Mouse (Mus musculus) inflammation-experienced regulatory T-cells, adult 6 months (primary cell): ENCODE results near the gene Tfap2b. TPM values are rescaled to one million over a fixed set of nuclear protein-coding genes. Genes with fewer than 3 reads are reported as not detected.

ENCODE experiments used
- ATAC-seq: one replicate; pipeline ENCODE4 v1.8.0; 2017
- polyA plus RNA-seq, 3 experiments: library from polyadenylated mRNA; unstranded; fragments of 100-300 nt; shearing (Covaris generic); gene quantifications; one replicate each; pipeline ENCODE4 v1.2.1; 2017

Tfap2b gene
- polyA plus RNA-seq, 3 experiments from 2014 or later, result not detected

DNA sequence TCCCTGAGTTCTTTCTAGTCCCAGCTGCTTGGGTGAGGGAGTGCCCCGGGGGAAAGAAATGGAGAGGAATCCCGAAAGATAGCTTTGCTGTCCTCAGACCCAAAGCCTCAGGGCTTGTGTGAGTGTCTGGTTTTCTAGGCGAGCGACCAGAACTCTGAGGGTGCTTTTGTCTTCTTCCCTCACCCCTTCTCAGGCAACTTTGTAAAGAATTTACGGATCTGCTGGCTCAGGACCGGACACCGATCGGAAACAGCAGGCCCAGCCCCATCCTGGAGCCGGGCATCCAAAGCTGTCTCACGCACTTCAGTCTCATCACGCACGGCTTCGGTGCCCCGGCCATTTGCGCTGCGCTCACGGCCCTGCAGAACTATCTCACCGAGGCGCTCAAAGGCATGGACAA lies 25.1 kb downstream of the Tfap2b start:
- ATAC-seq, result no peak

DNA sequence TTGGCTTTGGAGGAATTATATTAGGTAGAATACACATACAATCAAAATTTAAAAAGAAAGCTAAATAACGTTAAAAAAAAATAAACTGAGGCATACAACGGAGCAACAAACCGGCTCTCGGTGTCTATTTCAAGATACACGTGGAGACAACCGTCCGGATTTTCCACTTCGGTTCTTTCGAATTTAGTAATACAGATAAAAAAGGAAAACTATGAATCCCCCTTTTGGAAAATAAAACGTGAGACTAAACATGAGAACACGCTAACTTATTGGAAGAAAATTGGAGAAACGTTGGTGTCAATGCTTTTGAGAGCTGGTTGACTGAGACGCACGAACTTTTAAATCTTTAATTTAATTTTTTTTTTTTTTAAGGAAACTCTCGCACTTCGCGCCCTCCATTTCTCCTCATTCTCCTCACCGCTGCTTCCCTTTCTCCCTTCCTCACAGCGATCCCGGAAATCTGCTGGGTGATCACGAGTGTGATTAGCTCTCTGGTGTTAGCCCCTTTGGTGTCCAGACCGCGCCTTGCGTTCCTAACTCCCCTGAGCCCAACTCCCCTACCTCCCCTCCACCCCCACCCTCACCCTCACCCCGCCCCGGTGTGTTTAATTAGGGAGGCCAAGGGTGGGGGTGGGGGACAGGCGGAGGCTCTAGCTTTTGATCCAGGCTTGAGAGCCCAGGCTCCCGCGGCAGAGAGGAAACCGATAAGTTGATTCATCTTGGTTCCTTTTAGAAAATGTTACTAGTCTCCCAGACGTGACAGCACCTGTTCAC lies 25.9 kb downstream of the Tfap2b start:
- no peak for ATAC-seq

DNA sequence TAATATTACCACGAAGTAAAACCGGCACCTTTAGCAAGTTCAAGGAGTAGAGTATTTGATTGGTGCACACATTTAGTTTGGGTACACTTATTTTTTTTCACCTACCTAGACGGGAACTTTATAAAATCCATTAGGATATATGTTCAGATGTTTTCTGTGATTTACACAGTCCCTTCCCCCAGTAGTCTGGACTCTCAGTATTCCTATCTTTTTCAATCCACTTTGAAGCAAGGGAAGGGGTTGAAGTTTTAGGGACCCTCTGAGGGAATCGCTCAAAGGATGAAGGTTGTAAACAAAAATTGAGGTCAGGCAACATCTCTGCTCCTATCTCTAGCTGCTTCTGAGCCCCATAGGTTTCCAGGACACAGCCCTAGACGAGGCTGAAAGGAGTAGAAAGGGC lies 27.3 kb downstream of the Tfap2b start:
- ATAC-seq, result no peak

DNA sequence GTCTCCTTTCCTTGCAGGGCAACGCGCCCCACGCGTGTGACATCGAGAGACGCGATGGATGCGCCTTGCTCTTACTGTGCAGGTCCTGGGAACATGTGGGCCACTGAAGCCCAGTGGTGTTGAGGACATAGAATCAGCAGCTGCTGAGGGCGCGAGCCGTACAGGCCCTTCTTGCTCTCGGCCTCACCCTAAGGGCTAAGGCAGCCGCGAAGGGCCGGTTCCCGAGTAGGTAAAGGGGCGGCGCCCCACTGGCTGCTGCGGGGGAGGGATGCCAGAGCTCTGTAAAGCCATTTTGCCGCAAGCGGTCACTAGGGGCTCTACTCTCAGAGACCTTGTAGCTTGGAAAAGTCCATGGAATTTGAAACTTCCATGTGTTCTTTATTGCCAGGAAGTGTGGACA lies 27.9 kb downstream of the Tfap2b start:
- no peak for ATAC-seq

DNA sequence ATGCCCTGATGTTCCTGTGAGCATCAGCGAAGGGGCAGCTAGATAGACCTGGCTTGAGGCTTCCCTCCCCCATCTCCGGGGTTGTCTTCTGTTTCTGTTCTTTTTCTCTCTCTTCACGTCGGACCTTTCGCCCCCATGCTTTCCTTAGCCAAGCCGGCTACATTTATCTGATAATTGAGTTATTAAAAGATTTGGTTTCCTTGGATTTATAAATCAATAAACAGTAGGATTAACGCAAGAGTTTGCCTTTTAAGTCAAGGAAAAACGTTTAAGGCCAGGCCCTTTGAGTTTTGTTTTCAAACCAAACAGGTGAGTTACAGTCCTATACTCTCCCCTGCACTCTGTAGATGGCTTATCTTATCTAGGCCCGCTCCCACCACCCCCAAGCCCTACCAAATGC lies 28.3 kb downstream of the Tfap2b start:
- no peak for ATAC-seq

DNA sequence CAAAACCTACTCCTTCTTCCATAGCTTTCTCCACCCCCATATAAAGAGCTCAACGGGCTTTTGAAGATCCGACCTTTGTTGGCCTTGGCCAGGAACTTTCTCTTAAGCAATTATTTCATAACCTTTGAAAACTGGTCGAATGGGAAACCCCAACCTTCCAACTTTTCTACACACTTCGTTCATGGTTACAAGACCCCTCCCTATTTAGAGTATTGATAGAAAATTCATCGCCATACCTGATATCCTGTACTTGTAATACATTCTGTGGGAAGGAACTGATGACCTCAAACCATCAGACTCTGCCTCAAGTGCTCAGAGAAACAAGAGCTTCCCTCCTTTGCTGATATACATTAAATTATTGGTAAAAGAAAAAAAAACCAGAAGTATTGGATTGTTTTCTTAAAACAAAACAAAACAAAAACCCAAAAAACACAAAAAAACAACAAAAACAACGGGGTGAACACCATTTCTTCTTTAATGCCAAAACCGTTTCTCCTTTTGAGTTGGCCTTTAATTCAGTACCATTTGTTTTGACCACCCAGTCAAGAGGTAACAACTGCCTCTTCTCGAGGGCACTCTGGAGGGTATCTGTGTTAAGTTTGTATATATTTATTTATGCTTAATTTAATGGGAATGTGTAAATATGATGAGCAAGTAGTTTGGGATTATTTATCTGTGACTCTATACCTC lies 29.2 kb downstream of the Tfap2b start:
- ATAC-seq, result no peak

DNA sequence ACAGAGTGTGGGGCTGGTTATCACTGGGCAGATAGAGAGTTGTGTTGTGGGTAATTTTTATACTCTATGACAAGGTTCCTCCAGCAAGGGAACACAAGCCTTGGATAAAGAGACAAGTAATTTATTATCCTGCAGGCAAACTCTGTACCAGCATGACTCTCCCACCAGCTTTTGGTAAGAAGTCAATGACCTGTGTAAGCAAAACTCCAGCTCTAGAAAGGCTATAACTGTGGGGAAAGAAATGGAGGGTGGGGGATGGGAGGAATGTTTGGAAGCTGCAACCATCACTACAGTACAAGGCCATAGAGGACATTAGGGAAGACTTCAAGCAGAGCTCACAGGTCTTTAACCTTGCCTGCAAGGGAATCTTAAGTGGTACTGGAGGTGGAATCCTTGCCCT lies 31.3 kb downstream of the Tfap2b start:
- no peak for ATAC-seq

DNA sequence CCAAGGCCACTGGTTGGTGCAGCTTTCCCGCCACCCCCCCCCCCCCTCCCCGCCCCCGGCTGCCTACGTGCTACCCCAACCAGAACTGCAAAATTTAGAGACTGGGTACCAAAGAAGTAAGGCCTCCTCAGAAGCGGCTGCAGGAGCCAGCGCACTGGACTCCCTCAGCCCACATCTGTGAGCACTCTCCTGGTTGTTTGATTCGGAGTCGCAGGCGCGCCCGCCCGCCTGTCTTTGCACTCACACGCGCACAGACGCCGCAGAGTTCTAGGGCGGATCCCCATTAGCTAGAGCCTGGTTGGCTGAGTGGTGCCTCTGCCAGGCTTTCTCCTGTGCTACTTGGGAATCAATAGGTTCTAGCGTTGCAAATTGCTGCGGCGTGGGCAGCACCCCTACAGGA lies 32.6 kb downstream of the Tfap2b start:
- no peak for ATAC-seq

DNA sequence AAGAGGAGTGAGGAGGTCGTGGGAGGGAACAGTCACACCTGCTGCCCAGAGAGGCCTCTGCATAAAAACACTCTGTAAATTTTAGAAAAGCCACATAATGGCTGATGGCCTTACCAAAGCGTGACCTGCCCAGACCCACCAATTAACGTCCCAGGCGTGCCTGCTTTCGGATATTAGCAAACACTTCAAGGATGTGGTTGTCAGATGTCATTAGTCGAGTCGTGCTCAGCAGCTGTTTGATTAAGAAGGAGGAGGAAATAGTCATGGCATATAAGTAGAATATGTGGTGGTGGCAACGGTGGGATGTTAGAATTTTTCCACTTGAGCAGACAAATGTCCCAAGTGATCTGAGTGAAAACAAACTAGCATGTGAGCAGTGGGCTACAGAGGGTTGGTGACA lies 33.3 kb downstream of the Tfap2b start:
- no peak for ATAC-seq

DNA sequence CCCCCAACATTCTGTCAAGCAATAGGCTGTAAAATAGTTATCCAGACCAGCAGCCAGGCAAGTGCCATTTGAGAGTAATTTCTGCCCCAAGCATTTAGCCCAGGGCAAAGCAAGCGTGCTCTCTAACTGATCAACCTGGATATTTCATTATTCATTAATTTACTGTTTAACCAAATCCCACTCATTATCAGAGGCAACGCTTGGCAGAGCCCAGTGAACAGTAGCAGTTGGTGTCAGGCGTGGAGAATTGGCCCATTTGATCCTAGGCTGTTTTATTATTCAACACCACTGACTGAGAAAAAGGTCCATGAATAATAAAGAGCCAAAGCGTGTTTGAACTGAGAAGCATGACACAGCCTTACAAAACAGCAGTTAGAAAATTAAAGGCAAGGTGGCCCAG lies 36.3 kb downstream of the Tfap2b start:
- ATAC-seq, result no peak

DNA sequence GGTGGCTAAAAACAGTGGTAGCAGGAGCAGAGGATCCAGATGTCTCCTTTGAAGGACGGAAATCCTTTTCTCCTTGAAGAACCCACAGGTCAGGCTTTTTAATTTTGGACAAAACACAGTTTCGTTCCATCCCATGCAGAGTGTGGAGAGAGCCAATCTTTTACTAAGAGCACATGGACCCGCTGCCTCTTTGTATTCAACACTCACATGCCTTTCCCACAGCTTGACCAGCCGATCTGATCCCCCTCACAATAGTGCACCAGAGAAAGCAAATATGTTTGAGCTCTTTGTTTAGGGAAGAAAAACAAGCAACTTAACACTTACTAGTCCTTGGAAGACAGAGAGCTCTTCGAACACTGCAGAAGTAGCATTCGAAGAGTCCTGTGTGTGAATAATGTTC lies 42.6 kb downstream of the Tfap2b start:
- ATAC-seq, result no peak

DNA sequence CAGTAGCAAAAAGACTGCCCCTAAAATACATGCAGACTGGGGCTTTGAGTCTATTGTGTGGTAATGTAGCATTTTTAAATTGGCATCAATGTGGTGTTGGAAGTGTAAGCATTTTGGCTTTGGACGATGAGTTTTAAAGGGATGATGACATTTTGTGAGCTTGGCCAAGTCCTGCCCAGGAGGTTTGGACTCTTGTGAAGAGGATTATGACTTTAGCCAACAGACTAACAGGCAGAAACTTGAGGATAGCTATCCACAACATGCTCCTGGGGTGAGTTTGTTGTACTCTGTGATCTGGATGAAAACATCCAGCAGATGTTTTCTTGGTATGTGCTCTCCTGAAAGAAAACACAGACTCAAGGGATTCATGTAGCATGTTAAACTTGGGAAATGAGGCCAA lies 60.9 kb downstream of the Tfap2b start:
- ATAC-seq, result no peak

Other genes starting within 250 kb of the Tfap2b start
- not detected for gene Tfap2d, start 105.9 kb upstream of the Tfap2b start, polyA plus RNA-seq